Mouse (Mus musculus): ENCODE measurements around the gene Rdh12.
"Not testable (repeated sequence)": the region's sequence is repeated elsewhere in the genome, so short reads cannot be mapped to it uniquely, and the experiment has no call there.

DNA sequence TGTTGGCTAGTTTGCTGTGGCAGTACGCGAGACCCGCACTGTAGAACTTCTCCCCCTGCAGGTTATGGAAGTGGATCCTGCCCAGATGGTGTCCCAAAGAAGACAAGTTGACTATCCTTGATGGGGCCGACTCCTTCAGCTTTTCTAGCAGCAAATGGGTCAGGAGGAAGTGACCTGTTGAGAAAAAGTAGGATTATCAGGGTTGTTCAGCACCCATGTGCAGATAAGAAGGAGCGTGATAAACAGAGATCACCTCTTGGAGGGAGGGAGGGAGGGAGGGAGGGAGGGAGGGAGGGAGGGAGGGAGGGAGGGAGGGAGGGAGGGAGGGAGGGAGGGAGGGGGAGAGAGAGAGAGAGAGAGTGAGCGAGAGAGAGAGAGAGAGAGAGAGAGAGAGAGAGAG, 23.6 kb upstream of the Rdh12 start:
- TF ChIP-seq CTCF (IDR thresholded peaks at IDR 0.05; ENCODE audit: low read depth, low read length); GATA2 (IDR thresholded peaks at IDR 0.05; ENCODE audit: borderline replicate concordance, low read depth, low read length): not testable (repeated sequence)

Measured in G1E (cell line).